ENCODE assay signal across 37 mouse cellular contexts in the genomic region with DNA sequence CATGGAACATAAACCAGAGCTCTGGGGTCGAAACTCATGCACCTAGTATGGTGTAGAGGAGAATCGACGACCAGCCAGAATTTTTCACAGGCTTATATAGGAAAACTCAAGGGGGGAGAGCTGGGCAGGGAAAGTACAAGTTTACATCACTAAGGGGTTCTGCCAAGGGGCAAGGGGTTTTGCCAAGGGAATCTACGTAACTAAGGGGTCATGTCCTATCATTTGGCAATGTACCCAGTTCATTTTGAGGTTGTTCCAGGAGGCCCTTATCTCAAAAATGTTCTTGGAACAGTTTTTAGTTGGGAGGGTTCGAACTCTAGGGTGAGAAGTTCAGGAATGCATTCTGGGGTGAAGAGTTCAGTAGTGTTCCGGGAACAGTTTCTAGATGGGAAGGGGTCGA. TPM values are rescaled to one million over a fixed set of nuclear protein-coding genes. Genes with fewer than 3 reads are reported as not detected.
"Had no signal": no experiment of that assay in that cellular context is flagged by ENCODE, and none has a peak within 500 bp of the region (broad histone marks: within the 10 kb centered on the region; RNA-seq: fewer than 3 reads in every experiment).

No protein-coding gene starts in this region.

RNA-seq across cellular contexts. Expression of a gene that starts 43.7 kb away (rescaled TPM):
- total RNA-seq: forebrain, postnatal 0 days; gastrocnemius, adult 18-20 months; gastrocnemius, adult 8-10 months; gastrocnemius, postnatal 14 days; gastrocnemius, postnatal 36 days; heart, adult 2 months; heart, postnatal 10 days; heart, postnatal 25 days; hematopoietic stem cell, adult 5-6 weeks; hindbrain, postnatal 0 days; layer of hippocampus, adult 18-20 months; layer of hippocampus, adult 8-10 months; layer of hippocampus, postnatal 14 days; layer of hippocampus, postnatal 36 days; left cerebral cortex, adult 18-20 months; left cerebral cortex, adult 8-10 months; left cerebral cortex, postnatal 10 days; left cerebral cortex, postnatal 25 days; left cerebral cortex, postnatal 4 days had no signal
- polyA plus RNA-seq: forebrain, postnatal 0 days; gonadal fat pad, adult 2 months; heart, adult 2 months; heart, embryonic 11.5 days; heart, embryonic 13.5 days; heart, embryonic 15.5 days; hindbrain, embryonic 11.5 days; hindbrain, embryonic 13.5 days; hindbrain, embryonic 15.5 days; hindbrain, postnatal 0 days; intestine, embryonic 14.5 days; intestine, embryonic 16.5 days; kidney, embryonic 14.5 days; kidney, embryonic 16.5 days; large intestine, adult 2 months; limb, embryonic 11.5 days; limb, embryonic 13.5 days; limb, embryonic 15.5 days; liver, embryonic 11.5 days; liver, embryonic 13.5 days; liver, embryonic 15.5 days had no signal

RNA-seq across cellular contexts. Expression of a gene that starts 51.9 kb away (rescaled TPM):
- total RNA-seq: heart, postnatal 25 days; hematopoietic stem cell, adult 5-6 weeks had no signal
- polyA plus RNA-seq: liver, embryonic 13.5 days; liver, embryonic 15.5 days had no signal
